Mouse (Mus musculus): Measurements from ENCODE around the gene Rnf149. TPM values are rescaled to one million over a fixed set of nuclear protein-coding genes. Genes with fewer than 3 reads are reported as not detected.

The Rnf149 gene
- polyA plus RNA-seq, 1 experiment from 2014 or later: 21.2 TPM

GRCm38 (mm10) chr1:39526371-39527167 lies 50.6 kb downstream of the Rnf149 start:
- Histone ChIP-seq H3K4me1 (ENCODE audit: control insufficient read depth, insufficient read depth, low read depth, low read length) (no peaks in the 10 kb centered on the region), H3K9ac (ENCODE audit: low read depth, low read length) (no peak overlapping the region), H3K4me2 (ENCODE audit: low read length) (no peak overlapping the region), H3K4me3 (ENCODE audit: low read length) (no peak overlapping the region), H3K27ac (ENCODE audit: low read depth, low read length) (no peak overlapping the region), H3K9me3 (ENCODE audit: control insufficient read depth, low read length) (no peaks in the 10 kb centered on the region), H3K27me3 (replicated peaks; ENCODE audit: control insufficient read depth, insufficient read depth, low read length) (no peaks in the 10 kb centered on the region), H3K36me3 (ENCODE audit: control insufficient read depth, insufficient read depth, low read length) (no peaks in the 10 kb centered on the region)
- ATAC-seq: no peak
- 82% methylated on average over 9 of the region's 9 CpGs for WGBS

- no peak for ATAC-seq
- H3K4me2 ChIP-seq (ENCODE audit: low read length): no peak overlapping the region
- H3K27ac ChIP-seq (ENCODE audit: low read depth, low read length): no peak overlapping the region
- H3K4me3 ChIP-seq (ENCODE audit: low read length): no peak overlapping the region
- H3K9ac ChIP-seq (ENCODE audit: low read depth, low read length): no peak overlapping the region
- H3K9me3 ChIP-seq (ENCODE audit: control insufficient read depth, low read length): no peaks in the 10 kb centered on the region
- H3K4me1 ChIP-seq (ENCODE audit: control insufficient read depth, insufficient read depth, low read depth, low read length): no peaks in the 10 kb centered on the region
- H3K27me3 ChIP-seq (replicated peaks; ENCODE audit: control insufficient read depth, insufficient read depth, low read length): no peaks in the 10 kb centered on the region
- WGBS: 81% methylated on average over 7 of the region's 7 CpGs
- H3K36me3 ChIP-seq (ENCODE audit: control insufficient read depth, insufficient read depth, low read length): no peaks in the 10 kb centered on the region
Measured at GRCm38 (mm10) chr1:39525763-39526162, 51.4 kb downstream of the Rnf149 start.

GRCm38 (mm10) chr1:39522519-39522918 lies 54.7 kb downstream of the Rnf149 start:
- peak; percentile 20; the same call in 1 of the 2 replicates for ATAC-seq
- Histone ChIP-seq H3K9ac (ENCODE audit: low read depth, low read length) (no peak overlapping the region), H3K27ac (ENCODE audit: low read depth, low read length) (no peak overlapping the region), H3K4me2 (ENCODE audit: low read length) (no peak overlapping the region), H3K36me3 (ENCODE audit: control insufficient read depth, insufficient read depth, low read length) (no peaks in the 10 kb centered on the region), H3K4me3 (ENCODE audit: low read length) (no peak overlapping the region), H3K9me3 (ENCODE audit: control insufficient read depth, low read length) (no peaks in the 10 kb centered on the region; the same call in 1 of the 2 replicates), H3K27me3 (replicated peaks; ENCODE audit: control insufficient read depth, insufficient read depth, low read length) (no peaks in the 10 kb centered on the region), H3K4me1 (ENCODE audit: control insufficient read depth, insufficient read depth, low read depth, low read length) (no peaks in the 10 kb centered on the region)
- 33% methylated on average over 5 of the region's 5 CpGs for WGBS

- no peak overlapping the region for H3K4me2 ChIP-seq (ENCODE audit: low read length)
- no peaks in the 10 kb centered on the region for H3K36me3 ChIP-seq (ENCODE audit: control insufficient read depth, insufficient read depth, low read length)
- no peaks in the 10 kb centered on the region; the same call in 1 of the 2 replicates for H3K9me3 ChIP-seq (ENCODE audit: control insufficient read depth, low read length)
- no peak overlapping the region for H3K4me3 ChIP-seq (ENCODE audit: low read length)
- H3K9ac ChIP-seq (ENCODE audit: low read depth, low read length): no peak overlapping the region; the same call in 1 of the 2 replicates
- no peaks in the 10 kb centered on the region for H3K4me1 ChIP-seq (ENCODE audit: control insufficient read depth, insufficient read depth, low read depth, low read length)
- no peak overlapping the region for H3K27ac ChIP-seq (ENCODE audit: low read depth, low read length)
- WGBS: 92% methylated on average over 7 of the region's 7 CpGs
- ATAC-seq: no peak
- no peaks in the 10 kb centered on the region for H3K27me3 ChIP-seq (replicated peaks; ENCODE audit: control insufficient read depth, insufficient read depth, low read length)
Measured at GRCm38 (mm10) chr1:39521326-39521725, 55.9 kb downstream of the Rnf149 start.

GRCm38 (mm10) chr1:39515303-39515991 lies 61.8 kb downstream of the Rnf149 start:
- 81% methylated on average over 10 of the region's 10 CpGs for WGBS
- no peaks in the 10 kb centered on the region; the same call in 1 of the 2 replicates for H3K9me3 ChIP-seq (ENCODE audit: control insufficient read depth, low read length)
- H3K27ac ChIP-seq (ENCODE audit: low read depth, low read length): no peak overlapping the region
- H3K4me3 ChIP-seq (ENCODE audit: low read length): no peak overlapping the region
- H3K36me3 ChIP-seq (ENCODE audit: control insufficient read depth, insufficient read depth, low read length): no peaks in the 10 kb centered on the region
- H3K9ac ChIP-seq (ENCODE audit: low read depth, low read length): no peak overlapping the region
- no peak overlapping the region for H3K4me2 ChIP-seq (ENCODE audit: low read length)
- H3K4me1 ChIP-seq (ENCODE audit: control insufficient read depth, insufficient read depth, low read depth, low read length): no peaks in the 10 kb centered on the region
- ATAC-seq: peak; percentile 48; the same call in 1 of the 2 replicates
- no peaks in the 10 kb centered on the region for H3K27me3 ChIP-seq (replicated peaks; ENCODE audit: control insufficient read depth, insufficient read depth, low read length)

GRCm38 (mm10) chr1:39512183-39512582 lies 65.0 kb downstream of the Rnf149 start:
- H3K4me2 ChIP-seq (ENCODE audit: low read length): no peak overlapping the region
- ATAC-seq: no peak
- H3K27ac ChIP-seq (ENCODE audit: low read depth, low read length): no peak overlapping the region
- no peak overlapping the region for H3K9ac ChIP-seq (ENCODE audit: low read depth, low read length)
- H3K4me3 ChIP-seq (ENCODE audit: low read length): no peak overlapping the region
- no peaks in the 10 kb centered on the region for H3K4me1 ChIP-seq (ENCODE audit: control insufficient read depth, insufficient read depth, low read depth, low read length)
- WGBS: 50% methylated on average over 1 of the region's 1 CpGs
- H3K36me3 ChIP-seq (ENCODE audit: control insufficient read depth, insufficient read depth, low read length): no peaks in the 10 kb centered on the region
- H3K27me3 ChIP-seq (replicated peaks; ENCODE audit: control insufficient read depth, insufficient read depth, low read length): no peaks in the 10 kb centered on the region
- H3K9me3 ChIP-seq (ENCODE audit: control insufficient read depth, low read length): no peaks in the 10 kb centered on the region

GRCm38 (mm10) chr1:39511775-39512174 lies 65.4 kb downstream of the Rnf149 start:
- H3K4me1 ChIP-seq (ENCODE audit: control insufficient read depth, insufficient read depth, low read depth, low read length): no peaks in the 10 kb centered on the region
- ATAC-seq: no peak
- 67% methylated on average over 8 of the region's 8 CpGs for WGBS
- H3K9ac ChIP-seq (ENCODE audit: low read depth, low read length): no peak overlapping the region
- H3K9me3 ChIP-seq (ENCODE audit: control insufficient read depth, low read length): no peaks in the 10 kb centered on the region
- H3K27ac ChIP-seq (ENCODE audit: low read depth, low read length): no peak overlapping the region
- no peaks in the 10 kb centered on the region for H3K27me3 ChIP-seq (replicated peaks; ENCODE audit: control insufficient read depth, insufficient read depth, low read length)
- H3K36me3 ChIP-seq (ENCODE audit: control insufficient read depth, insufficient read depth, low read length): no peaks in the 10 kb centered on the region
- H3K4me3 ChIP-seq (ENCODE audit: low read length): no peak overlapping the region
- H3K4me2 ChIP-seq (ENCODE audit: low read length): no peak overlapping the region

GRCm38 (mm10) chr1:39505600-39505999 lies 71.6 kb downstream of the Rnf149 start:
- ATAC-seq: no peak
- no peak overlapping the region for H3K27ac ChIP-seq (ENCODE audit: low read depth, low read length)
- H3K36me3 ChIP-seq (ENCODE audit: control insufficient read depth, insufficient read depth, low read length): no peaks in the 10 kb centered on the region
- no peaks in the 10 kb centered on the region for H3K27me3 ChIP-seq (replicated peaks; ENCODE audit: control insufficient read depth, insufficient read depth, low read length)
- WGBS: 81% methylated on average over 9 of the region's 9 CpGs
- H3K9me3 ChIP-seq (ENCODE audit: control insufficient read depth, low read length): no peaks in the 10 kb centered on the region
- no peak overlapping the region for H3K9ac ChIP-seq (ENCODE audit: low read depth, low read length)
- H3K4me1 ChIP-seq (ENCODE audit: control insufficient read depth, insufficient read depth, low read depth, low read length): no peaks in the 10 kb centered on the region
- H3K4me2 ChIP-seq (ENCODE audit: low read length): no peak overlapping the region
- no peak overlapping the region for H3K4me3 ChIP-seq (ENCODE audit: low read length)

GRCm38 (mm10) chr1:39504261-39504660 lies 72.9 kb downstream of the Rnf149 start:
- H3K4me1 ChIP-seq (ENCODE audit: control insufficient read depth, insufficient read depth, low read depth, low read length): no peaks in the 10 kb centered on the region
- ATAC-seq: no peak
- H3K9ac ChIP-seq (ENCODE audit: low read depth, low read length): no peak overlapping the region
- H3K27ac ChIP-seq (ENCODE audit: low read depth, low read length): no peak overlapping the region
- WGBS: 9% methylated on average over 1 of the region's 1 CpGs
- H3K4me2 ChIP-seq (ENCODE audit: low read length): no peak overlapping the region
- H3K27me3 ChIP-seq (replicated peaks; ENCODE audit: control insufficient read depth, insufficient read depth, low read length): no peaks in the 10 kb centered on the region
- H3K36me3 ChIP-seq (ENCODE audit: control insufficient read depth, insufficient read depth, low read length): no peaks in the 10 kb centered on the region
- no peaks in the 10 kb centered on the region for H3K9me3 ChIP-seq (ENCODE audit: control insufficient read depth, low read length)
- no peak overlapping the region for H3K4me3 ChIP-seq (ENCODE audit: low read length)

All from hindbrain, embryonic 16.5 days (tissue).